Mouse (Mus musculus): ENCODE data around the gene Otx1. TPM values are rescaled to one million over a fixed set of nuclear protein-coding genes. Genes with fewer than 3 reads are reported as not detected.

Otx1 gene
- polyA plus RNA-seq, 1 experiment from 2014 or later = 9.5 TPM

DNA sequence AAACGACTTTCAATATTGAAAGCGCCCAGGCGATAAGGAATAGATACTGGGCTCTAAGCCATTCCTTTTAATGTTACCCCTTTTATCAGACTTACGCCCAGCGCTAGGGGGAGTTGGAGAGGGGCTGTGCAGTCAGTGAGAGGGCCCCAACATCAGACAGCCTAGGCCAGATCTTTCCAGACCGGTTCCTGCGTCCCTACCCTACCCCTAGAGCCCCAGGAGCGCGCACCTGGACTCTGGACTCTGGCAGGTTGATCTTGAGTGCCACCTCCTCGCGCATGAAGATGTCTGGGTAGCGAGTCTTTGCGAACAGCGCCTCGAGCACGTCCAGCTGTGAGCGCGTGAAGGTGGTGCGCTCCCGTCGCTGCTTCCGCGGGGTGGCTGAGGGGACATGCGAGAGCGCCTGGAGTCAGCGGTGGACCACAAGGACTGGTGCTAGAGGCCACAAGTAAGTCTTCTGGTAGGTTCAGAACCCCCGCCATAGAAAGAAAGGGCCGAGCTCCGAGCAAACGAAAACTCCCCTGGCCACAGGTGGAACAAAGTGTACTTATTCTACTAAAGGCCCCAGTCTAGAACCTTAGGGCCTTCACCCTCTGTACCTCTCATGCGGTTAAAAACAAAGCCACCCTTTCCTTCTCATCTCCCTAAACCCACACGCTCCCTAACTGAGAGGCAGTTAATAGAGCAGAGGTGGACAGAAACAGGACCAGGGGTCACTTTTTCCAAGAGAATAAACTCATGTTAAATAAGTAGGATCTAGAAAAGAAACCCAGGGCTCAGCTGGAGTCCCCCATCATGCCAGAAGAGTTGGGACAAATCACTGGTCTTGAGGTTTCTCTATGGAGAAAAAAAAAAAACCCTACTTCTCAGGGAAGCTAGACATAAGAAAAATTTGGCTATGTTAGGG lies 4.3 kb downstream of the Otx1 start:
- peaks cover 97% of the 10 kb centered on the region for H3K27me3 ChIP-seq
- peak overlapping the region; percentile 44 for H3K27ac ChIP-seq
- no peaks in the 10 kb centered on the region for H3K9me3 ChIP-seq
- H3K4me2 ChIP-seq = peak overlapping the region; percentile 89
- 6% methylated on average over 32 of the region's 32 CpGs for WGBS
- peak overlapping the region; percentile 52 for H3K9ac ChIP-seq
- no peak for ATAC-seq (ENCODE audit: insufficient number of reproducible peaks, insufficient read depth, low FRiP score, low TSS enrichment, low read depth)
- peaks cover 49% of the 10 kb centered on the region for H3K4me1 ChIP-seq
- peak overlapping the region; percentile 56 for H3K4me3 ChIP-seq
- no peaks in the 10 kb centered on the region for H3K36me3 ChIP-seq

DNA sequence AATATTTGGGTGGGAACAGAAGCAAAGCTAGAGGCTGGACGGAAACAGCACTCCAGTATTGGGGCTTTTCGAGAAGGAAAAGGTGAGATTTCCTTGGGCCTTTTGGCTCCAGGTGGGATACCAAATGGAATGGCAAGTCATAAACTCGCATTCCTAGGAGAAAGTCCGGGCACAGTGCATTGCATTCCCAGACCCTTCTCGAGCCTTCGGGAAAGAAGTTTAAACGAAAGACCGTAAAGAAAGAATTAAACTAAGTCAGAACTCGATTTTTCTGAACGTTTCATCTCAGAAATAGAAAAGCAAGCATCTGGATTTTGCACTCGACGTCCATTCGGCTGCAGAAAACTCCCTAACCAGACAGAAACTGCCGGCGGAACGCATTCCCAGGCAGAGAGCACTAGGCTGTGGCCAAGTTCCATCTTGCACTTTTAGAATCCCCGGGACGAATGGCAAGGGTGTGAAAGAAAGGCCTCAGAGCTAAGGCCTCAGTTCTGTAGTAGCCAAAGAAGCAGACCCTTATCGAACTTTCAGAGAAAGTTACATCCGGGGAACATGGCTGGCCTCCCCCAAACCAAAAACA lies 5.0 kb downstream of the Otx1 start:
- Histone ChIP-seq H3K36me3 (no peaks in the 10 kb centered on the region), H3K4me3 (peak overlapping the region; percentile 56), H3K9me3 (no peaks in the 10 kb centered on the region), H3K27ac (no peak overlapping the region), H3K9ac (peak overlapping the region; percentile 59; the same call in 1 of the 2 replicates), H3K27me3 (peaks cover 100% of the 10 kb centered on the region), H3K4me1 (peaks cover 49% of the 10 kb centered on the region), H3K4me2 (peak overlapping the region; percentile 89)
- WGBS = 2% methylated on average over 20 of the region's 20 CpGs
- no peak for ATAC-seq (ENCODE audit: insufficient number of reproducible peaks, insufficient read depth, low FRiP score, low TSS enrichment, low read depth)

- Histone ChIP-seq H3K27ac (0 out of 2 replicates have a peak overlapping the region, but pooled peaks have one; percentile 11), H3K9ac (peak overlapping the region; percentile 59)
- WGBS = under 1% methylated on average over 62 of the region's 63 CpGs
These were observed 5.8 kb downstream of the Otx1 start for GRCm38 (mm10) chr11:21996661-21997560.

GRCm38 (mm10) chr11:21996325-21996647 lies 6.4 kb downstream of the Otx1 start:
- Histone ChIP-seq H3K9me3 (no peaks in the 10 kb centered on the region), H3K27me3 (peaks cover 93% of the 10 kb centered on the region), H3K4me2 (peak overlapping the region; percentile 89), H3K36me3 (no peaks in the 10 kb centered on the region), H3K4me1 (peaks cover 36% of the 10 kb centered on the region), H3K4me3 (peak overlapping the region; percentile 56), H3K9ac (peak overlapping the region; percentile 59), H3K27ac (no peak overlapping the region)
- no peak for ATAC-seq (ENCODE audit: insufficient number of reproducible peaks, insufficient read depth, low FRiP score, low TSS enrichment, low read depth)
- 7% methylated on average over 13 of the region's 13 CpGs for WGBS

More at GRCm38 (mm10) chr11:21996661-21997560, 5.8 kb downstream of the Otx1 start:
- Histone ChIP-seq H3K36me3 (no peaks in the 10 kb centered on the region), H3K4me3 (peak overlapping the region; percentile 56), H3K27me3 (peaks cover 95% of the 10 kb centered on the region), H3K9me3 (no peaks in the 10 kb centered on the region), H3K4me1 (peaks cover 42% of the 10 kb centered on the region), H3K4me2 (peak overlapping the region; percentile 89)
- 0 out of 2 replicates have a peak, but pooled peaks have one; percentile 34 for ATAC-seq (ENCODE audit: insufficient number of reproducible peaks, insufficient read depth, low FRiP score, low TSS enrichment, low read depth)

GRCm38 (mm10) chr11:21995534-21996324 lies 7.0 kb downstream of the Otx1 start:
- peak overlapping the region; percentile 89 for H3K4me2 ChIP-seq

GRCm38 (mm10) chr11:21994377-21995370 lies 8.0 kb downstream of the Otx1 start:
- Histone ChIP-seq H3K9ac (no peak overlapping the region), H3K27ac (no peak overlapping the region), H3K4me1 (peaks cover 26% of the 10 kb centered on the region; the same call in 1 of the 2 replicates), H3K9me3 (no peaks in the 10 kb centered on the region), H3K4me2 (peak overlapping the region; percentile 46), H3K27me3 (peaks cover 87% of the 10 kb centered on the region), H3K4me3 (peak overlapping the region; percentile 14), H3K36me3 (no peaks in the 10 kb centered on the region)
- WGBS = 6% methylated on average over 34 of the region's 34 CpGs
- no peak for ATAC-seq (ENCODE audit: insufficient number of reproducible peaks, insufficient read depth, low FRiP score, low TSS enrichment, low read depth)

More at GRCm38 (mm10) chr11:21995534-21996324, 7.0 kb downstream of the Otx1 start:
- peak overlapping the region; percentile 56 for H3K4me3 ChIP-seq
- WGBS = 7% methylated on average over 27 of the region's 27 CpGs
- H3K9me3 ChIP-seq = no peaks in the 10 kb centered on the region
- H3K27me3 ChIP-seq = peaks cover 92% of the 10 kb centered on the region
- no peaks in the 10 kb centered on the region for H3K36me3 ChIP-seq
- no peak for ATAC-seq (ENCODE audit: insufficient number of reproducible peaks, insufficient read depth, low FRiP score, low TSS enrichment, low read depth)
- peaks cover 30% of the 10 kb centered on the region for H3K4me1 ChIP-seq
- H3K27ac ChIP-seq = 0 out of 2 replicates have a peak overlapping the region, but pooled peaks have one; percentile 28
- no peak overlapping the region for H3K9ac ChIP-seq

- ATAC-seq (ENCODE audit: insufficient number of reproducible peaks, insufficient read depth, low FRiP score, low TSS enrichment, low read depth) = no peak; the same call in 1 of the 2 replicates
- H3K9ac ChIP-seq = peak overlapping the region; percentile 46; the same call in 1 of the 2 replicates
- H3K9me3 ChIP-seq = no peaks in the 10 kb centered on the region
- peaks cover 26% of the 10 kb centered on the region; the same call in 1 of the 2 replicates for H3K4me1 ChIP-seq
- H3K4me3 ChIP-seq = peak overlapping the region; percentile 27
- peak overlapping the region; percentile 46 for H3K4me2 ChIP-seq
- 2% methylated on average over 47 of the region's 47 CpGs for WGBS
- H3K27me3 ChIP-seq = peaks cover 85% of the 10 kb centered on the region
- H3K36me3 ChIP-seq = no peaks in the 10 kb centered on the region
- H3K27ac ChIP-seq = no peak overlapping the region
These were observed 8.9 kb downstream of the Otx1 start for GRCm38 (mm10) chr11:21993597-21994376.

GRCm38 (mm10) chr11:21992761-21993596 lies 9.7 kb downstream of the Otx1 start:
- Histone ChIP-seq H3K27ac (no peak overlapping the region), H3K4me2 (peak overlapping the region; percentile 46), H3K9me3 (no peaks in the 10 kb centered on the region), H3K36me3 (no peaks in the 10 kb centered on the region), H3K4me3 (peak overlapping the region; percentile 27), H3K9ac (peak overlapping the region; percentile 46), H3K27me3 (peaks cover 85% of the 10 kb centered on the region), H3K4me1 (peaks cover 26% of the 10 kb centered on the region; the same call in 1 of the 2 replicates)
- 3% methylated on average over 94 of the region's 96 CpGs for WGBS
- ATAC-seq (ENCODE audit: insufficient number of reproducible peaks, insufficient read depth, low FRiP score, low TSS enrichment, low read depth) = peak; percentile 52

Measured in embryonic facial prominence, embryonic 13.5 days (tissue).